Mouse (Mus musculus) adrenal gland, postnatal 14 days (tissue): ENCODE measurements around the gene Rsph3b. TPM values are rescaled to one million over a fixed set of nuclear protein-coding genes. Genes with fewer than 3 reads are reported as not detected.
"Not testable (repeated sequence)": the region's sequence is repeated elsewhere in the genome, so short reads cannot be mapped to it uniquely, and the experiment has no call there.

ENCODE experiments used
- DNase-seq: peaks from one replicate; pipeline ENCODE4 v3.0.0; 2021; ENCODE audit warnings: mixed read lengths
- long read RNA-seq, 2 experiments: library from polyadenylated mRNA; stranded (forward); transcript quantifications; one replicate each; pipeline ENCODE4 v2.0.0; 2021
- total RNA-seq: library from RNA; stranded (reverse); gene quantifications from 2 replicates; pipeline ENCODE4 v1.2.3, GENCODE M21; 2021

Rsph3b gene
- total RNA-seq: 40.9 and 42.2 TPM in 2 replicates
- long read RNA-seq, experiment 1, transcript Rsph3b-202 (8 exons, 2,243 nt): major isoform, 42 of 61 reads
- long read RNA-seq, experiment 1, partial matches to known transcripts: 12 of 61 reads
- long read RNA-seq, experiment 1, other reads (novel, unspliced or antisense): 7 of 61 reads
- long read RNA-seq, experiment 2, transcript Rsph3b-202 (8 exons, 2,243 nt): major isoform, 34 of 42 reads
- long read RNA-seq, experiment 2, partial matches to known transcripts: 4 of 42 reads
- long read RNA-seq, experiment 2, other reads (novel, unspliced or antisense): 4 of 42 reads

GRCm38 (mm10) chr17:6947984-6948768, at the start of gene Rsph3b:
Gene Rsph3b, minus strand, starts transcription at chr17:6948682.
- peak; percentile 91 for DNase-seq

GRCm38 (mm10) chr17:6997778-6998490, 49.5 kb upstream of the Rsph3b start:
- DNase-seq: not testable (repeated sequence)

- peak; percentile 2 for DNase-seq
These were observed 48.3 kb upstream of the Rsph3b start for GRCm38 (mm10) chr17:6996826-6997225.

GRCm38 (mm10) chr17:6995504-6995903, 47.0 kb upstream of the Rsph3b start:
- not testable (repeated sequence) for DNase-seq

DNA sequence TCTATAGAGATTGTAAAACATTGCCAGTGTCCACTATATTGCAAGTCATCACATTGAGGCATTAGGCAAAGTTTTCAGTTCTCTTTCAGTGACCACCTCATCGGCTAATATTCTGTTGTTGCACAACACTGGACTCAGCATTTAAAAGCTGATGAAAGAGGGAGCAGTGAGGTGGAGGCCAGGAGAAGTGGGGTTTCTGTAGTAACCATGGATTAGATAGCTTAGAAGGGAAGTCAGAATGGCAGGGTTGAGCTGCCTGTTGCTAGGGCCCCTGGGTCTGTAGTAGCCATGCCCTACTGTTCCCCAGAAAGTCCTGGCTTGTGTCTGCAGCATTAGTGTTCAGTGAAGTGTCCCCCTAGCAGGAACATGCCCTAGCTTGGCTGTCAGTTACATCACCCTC, 37.6 kb upstream of the Rsph3b start:
- DNase-seq: not testable (repeated sequence)

DNA sequence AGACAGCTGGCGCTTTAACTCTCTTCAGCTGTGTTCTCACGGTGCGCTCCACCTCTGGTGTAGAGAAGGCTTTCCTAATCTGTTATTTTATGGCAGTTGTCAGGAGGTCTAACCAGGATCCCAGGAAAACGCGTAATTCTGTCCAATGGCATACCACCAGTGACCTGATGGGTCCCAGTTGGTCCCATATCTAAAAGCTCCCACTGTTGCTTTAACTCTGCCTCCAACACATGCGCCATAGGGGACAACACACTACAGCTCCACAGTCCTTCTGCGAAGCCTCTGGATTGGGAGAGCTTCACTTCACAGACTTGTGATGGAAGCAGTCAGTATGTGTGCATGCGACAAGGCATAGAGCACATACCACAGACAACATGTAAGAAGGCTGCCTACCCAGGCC, 31.7 kb upstream of the Rsph3b start:
- not testable (repeated sequence) for DNase-seq

DNA sequence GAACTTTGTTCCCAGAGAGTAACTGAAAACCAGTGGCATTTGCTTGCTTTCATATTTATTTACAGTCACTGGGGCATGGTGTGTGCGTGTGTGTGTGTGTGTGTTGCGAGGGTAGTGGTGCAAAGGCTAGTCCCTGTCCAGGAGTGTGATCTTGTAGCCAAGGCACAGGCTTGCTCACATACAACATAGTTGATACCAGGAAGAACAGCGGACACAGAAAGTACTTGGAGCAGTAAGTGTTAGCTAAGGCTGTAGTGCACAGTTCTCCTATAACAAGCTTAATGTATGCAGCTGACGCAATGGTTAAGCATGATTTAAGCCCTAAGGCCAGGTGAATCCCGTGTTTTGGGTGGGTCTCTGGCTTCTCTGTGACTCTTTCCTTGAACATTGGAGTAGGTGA, 30.9 kb upstream of the Rsph3b start:
- not testable (repeated sequence) for DNase-seq

DNA sequence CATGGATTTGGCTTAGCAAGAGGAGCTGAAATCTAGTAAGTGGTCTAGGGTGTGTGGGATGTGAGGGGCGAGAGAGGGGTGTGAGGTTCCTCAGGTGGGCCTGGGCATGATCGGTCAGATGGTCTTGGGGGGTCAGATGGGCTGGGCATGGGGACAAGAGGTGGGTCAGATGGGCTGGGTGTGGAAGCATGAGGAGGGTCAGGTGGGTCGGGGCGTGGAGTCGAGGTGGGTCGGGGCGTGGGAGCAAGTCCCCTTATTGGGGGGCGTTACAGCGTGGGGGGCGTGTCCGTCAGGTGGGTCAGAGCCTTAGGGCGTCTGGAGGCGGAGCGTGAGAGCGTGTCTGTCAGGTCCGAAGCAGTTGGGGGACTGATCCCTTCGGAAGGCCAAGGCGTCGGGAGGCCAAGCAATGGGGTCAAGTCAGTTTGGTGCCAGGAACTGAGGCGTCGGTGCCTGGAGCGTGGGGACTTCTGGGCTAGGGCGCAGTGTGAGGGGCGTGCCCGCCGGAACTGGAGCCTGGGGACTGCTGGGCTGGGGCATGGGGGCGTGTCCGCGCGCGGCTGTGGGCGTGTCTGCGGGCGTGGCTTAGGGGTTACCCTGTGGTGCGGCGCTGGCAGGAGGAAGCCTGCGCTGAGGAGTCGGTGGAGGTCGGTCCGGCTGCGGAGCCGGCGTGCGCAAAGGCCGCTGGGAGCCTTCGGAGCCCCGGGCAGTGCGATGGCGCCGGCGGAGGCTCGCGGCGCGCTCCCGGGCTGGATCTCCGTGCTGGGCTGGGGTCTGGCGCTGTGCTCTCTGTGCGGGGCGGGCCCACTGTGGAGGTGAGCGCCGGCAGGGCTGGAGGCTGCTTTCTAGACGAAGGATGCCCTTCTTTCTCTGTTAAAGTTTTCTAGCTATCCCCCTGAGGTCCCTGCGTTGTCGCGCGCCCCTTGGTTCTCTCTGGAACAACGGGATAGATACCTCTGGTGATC, 30.1 kb upstream of the Rsph3b start, which contains the start of gene Gm49721:
Gm49721 (plus strand) TSS at position 618 of the 962 bp plus-strand sequence.
- peak; percentile 86 for DNase-seq

DNA sequence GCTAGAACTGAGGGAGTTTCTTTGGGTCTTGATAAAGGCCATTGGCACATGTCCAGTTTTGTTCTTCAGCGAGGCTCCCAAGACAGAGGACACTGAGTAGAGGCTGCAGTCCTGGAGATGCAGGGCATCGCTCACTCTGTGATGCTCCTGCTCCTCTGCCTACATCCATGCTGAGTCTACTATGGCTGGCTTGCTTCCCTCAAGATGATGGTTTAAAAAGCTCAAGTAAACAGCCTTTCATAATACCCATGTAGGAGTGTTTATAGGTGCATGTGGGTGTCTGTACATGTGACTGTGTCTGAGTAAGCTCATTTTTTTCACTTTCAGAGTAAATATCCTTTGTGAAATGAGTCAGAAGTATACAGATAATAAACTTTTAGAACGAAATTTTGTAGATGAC, 26.5 kb upstream of the Rsph3b start:
- DNase-seq: not testable (repeated sequence)

GRCm38 (mm10) chr17:6972836-6973396, 24.4 kb upstream of the Rsph3b start:
- DNase-seq: not testable (repeated sequence)

GRCm38 (mm10) chr17:6971238-6971637, 22.8 kb upstream of the Rsph3b start:
- DNase-seq: not testable (repeated sequence)

DNA sequence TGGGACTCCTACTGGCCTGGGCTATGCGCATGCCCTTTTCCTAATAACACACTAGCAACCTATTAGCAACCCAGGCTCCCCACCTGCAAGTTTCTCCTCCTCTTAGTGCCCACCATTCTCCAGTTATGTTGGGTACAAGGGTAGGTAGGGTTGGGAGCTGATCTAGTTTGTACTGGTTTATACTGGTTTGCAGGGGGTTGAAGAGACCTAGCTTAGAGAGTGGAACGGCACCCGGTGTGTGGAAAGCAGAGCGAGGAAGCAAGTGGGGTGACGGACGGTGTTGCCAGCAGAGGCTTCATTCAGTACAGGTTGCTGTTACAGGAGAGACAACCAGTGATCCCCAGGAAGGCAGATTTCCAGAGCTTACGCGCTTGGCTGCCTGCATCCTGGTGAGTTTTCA, 21.9 kb upstream of the Rsph3b start, which contains the start of gene Rnaset2b:
Rnaset2b (plus strand) TSS at position 301 of the 400 bp plus-strand sequence.
- DNase-seq: not testable (repeated sequence)

DNA sequence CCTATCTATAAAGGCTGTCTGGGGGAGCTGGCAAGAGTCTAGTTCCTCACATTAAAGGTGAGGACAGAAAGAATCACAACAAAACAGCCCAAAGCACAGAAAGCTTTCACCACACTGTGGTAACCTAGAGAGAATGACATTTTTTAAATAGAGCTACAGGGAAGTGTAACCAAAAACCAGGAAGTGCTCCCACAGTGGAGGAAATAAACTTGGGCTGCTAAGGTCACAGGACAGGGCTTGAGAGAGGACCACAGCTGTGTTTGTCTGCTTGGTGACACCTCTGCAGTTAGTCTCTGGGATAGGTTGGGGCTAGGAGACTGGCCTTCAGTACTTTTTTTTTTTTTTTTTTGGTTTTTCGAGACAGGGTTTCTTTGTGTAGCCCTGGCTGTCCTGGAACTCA, 19.2 kb upstream of the Rsph3b start:
- not testable (repeated sequence) for DNase-seq

DNA sequence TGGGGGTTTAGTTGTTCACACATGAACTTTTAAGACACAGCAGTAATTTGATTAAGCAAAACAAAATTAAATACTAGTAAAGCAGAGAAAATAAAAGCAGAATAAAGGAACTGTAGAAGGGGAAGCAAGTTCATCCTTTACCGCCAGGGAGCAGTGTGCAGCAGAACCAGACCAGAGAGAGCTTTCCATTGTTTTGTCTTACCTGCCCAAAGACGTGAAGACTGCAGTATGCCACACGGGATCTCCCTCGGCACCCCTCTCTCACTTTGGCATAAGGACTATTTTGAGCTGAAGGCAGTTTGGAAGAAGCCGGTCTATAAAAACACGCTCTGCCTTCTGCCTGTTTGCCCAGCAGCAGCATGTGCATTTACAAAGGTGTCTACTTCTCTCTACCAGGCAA, 16.9 kb upstream of the Rsph3b start:
- DNase-seq: not testable (repeated sequence)

DNA sequence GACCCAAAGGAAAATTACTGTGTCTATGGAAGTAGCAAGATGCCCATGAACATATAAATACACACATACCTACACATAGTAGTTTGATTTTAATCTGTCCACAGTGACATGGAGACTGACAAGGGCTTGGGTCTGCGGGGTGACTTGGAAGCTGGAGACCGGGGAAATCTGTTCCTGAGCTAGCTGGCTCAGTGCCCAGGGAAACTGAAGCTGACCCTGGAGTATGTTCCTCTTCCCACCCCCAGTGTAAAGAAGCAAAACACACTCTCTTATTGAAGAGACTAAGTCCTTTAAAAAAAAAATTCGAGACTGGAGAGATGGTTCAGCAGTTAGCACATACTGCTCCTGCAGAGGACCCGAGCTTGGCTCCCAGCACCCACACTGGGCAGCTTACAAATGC, 14.5 kb upstream of the Rsph3b start:
- DNase-seq: not testable (repeated sequence)

DNA sequence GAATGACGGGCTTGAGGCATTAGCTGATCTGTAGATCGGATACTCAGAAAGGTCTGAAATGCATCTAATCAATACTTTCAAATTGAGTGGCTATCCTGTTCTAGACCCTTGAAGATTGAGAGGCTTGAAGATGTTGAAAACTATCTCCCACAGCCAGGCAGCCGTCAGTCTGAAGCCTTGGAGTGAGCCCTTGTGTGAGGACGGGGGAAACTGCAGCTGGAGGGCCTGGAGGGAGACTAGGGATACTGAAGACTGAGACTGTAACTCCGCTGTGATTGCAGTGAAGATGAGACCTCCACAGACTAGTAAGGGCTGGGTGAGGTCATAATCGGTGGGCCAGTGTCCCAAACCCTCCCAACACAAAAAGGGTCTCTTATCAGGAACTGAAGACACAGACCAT, 13.9 kb upstream of the Rsph3b start:
- DNase-seq: not testable (repeated sequence)

DNA sequence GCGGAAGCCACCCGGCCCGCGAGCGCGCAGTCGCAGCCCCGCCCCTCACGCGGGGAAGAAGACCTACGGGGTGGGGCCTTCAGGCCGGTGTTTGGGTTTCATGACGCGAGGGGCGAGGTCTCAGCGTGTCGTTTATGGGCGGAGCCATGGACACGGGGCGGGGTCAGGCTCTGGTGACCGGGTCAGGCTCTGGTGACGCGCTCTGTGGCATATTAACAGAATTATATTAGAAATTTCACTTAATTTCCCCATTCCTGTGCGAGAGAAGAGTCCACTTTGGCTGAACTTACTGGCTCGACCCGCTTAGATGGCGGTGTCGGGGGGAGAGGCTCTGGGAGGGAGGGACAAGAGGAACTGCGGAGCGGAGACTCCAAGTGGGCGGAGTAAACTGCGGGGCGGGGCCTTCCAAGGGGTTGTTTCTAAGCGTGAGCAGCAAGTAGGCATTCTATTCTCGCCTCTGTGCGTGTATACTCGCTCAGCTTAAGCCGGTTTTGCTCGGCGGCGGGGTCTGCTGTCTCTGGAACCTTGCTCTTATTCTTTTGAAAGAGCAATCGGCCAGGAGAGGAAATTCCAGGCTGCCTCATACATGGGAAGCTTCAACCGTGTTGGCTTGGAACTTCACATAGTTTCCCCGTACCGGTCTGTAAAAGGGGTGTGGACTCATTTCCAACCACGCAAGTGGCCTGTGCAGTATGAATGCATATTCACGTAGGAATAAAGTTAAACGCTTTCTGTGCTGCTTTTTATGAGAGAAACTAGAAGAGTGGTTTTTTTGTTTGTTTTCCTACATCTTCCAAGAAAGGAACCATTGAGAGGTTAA, 12.9 kb upstream of the Rsph3b start:
- not testable (repeated sequence) for DNase-seq

DNA sequence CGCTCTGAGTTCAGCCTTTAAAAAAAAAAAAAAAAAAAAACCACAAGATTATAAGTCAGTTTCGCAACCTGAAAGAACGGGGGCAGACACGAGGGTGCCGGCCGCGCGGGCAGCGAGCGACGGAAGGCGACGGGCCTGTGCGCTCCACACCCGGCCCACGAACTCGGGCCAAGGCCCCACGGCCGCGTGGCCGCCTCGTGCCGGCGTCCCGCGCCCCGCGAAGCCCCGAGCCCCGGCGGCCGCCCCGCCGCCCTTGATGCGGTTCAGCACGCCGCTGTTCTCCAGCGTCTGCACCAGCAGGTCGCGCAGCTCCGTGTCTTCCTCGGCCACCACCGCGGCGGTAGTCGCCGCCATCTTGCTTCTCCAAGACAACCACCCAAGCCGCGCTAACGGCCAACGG, 12.3 kb upstream of the Rsph3b start, which contains the start of gene Tagap1:
Tagap1 (minus strand) TSS at position 381 of the 400 bp plus-strand sequence.
- DNase-seq: peak; percentile 60

DNA sequence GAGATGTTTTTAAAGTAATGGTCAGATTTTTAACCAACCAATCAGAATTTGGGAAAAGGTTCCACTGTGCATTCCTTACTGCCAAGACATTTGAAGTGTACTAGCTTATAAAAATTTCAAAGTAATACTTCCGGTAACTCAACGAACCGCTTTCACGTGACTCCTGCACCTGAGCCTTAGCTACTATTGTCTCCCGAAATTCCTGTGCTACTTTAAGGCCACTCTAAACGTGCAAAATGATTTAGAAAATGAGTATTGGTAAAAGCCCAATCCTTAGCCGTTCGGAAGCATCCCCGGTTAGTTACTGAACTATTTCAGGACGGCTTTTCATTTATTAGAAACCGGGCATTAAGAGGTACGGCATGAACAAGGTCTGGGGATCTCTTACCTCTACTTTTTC, 11.9 kb upstream of the Rsph3b start:
- DNase-seq: not testable (repeated sequence)
